In genomic region chr6:92781446-92781845, GRCm38 (mm10) we compare ENCODE assay signal across 24 mouse cellular contexts. TPM values are rescaled to one million over a fixed set of nuclear protein-coding genes. Genes with fewer than 3 reads are reported as not detected.
"Had no signal": no experiment of that assay in that cellular context is flagged by ENCODE, and none has a peak within 500 bp of the region (broad histone marks: within the 10 kb centered on the region; RNA-seq: fewer than 3 reads in every experiment).

No protein-coding gene starts in this region.

- H3K4me1 ChIP-seq: midbrain, embryonic 12.5 days had no signal

- H3K36me3 ChIP-seq: midbrain, embryonic 10.5 days; midbrain, embryonic 12.5 days; neural tube, embryonic 13.5 days; neural tube, embryonic 15.5 days had no signal

- H3K27ac ChIP-seq: lung, embryonic 15.5 days; midbrain, embryonic 10.5 days; midbrain, embryonic 12.5 days; neural tube, embryonic 13.5 days; neural tube, embryonic 15.5 days had no signal

- DNase-seq: liver, postnatal 0 days; lung, adult 2 months; lung, postnatal 10 days; lung, postnatal 4 days; midbrain, embryonic 14.5 days; retina, postnatal 1 day; right cerebral cortex, adult 18-20 months; right cerebral cortex, postnatal 25 days; right cerebral cortex, postnatal 4 days; spleen, adult 18-20 months; thymus, adult 18-20 months; thymus, postnatal 14 days; thymus, postnatal 36 days had no signal

- H3K4me2 ChIP-seq: lung, embryonic 15.5 days; midbrain, embryonic 12.5 days; neural tube, embryonic 13.5 days; neural tube, embryonic 15.5 days had no signal

- H3K9me3 ChIP-seq: lung, embryonic 15.5 days; midbrain, embryonic 10.5 days; midbrain, embryonic 12.5 days; neural tube, embryonic 13.5 days; neural tube, embryonic 15.5 days had no signal

- ATAC-seq: liver, postnatal 0 days; midbrain, embryonic 16.5 days had no signal

- H3K27me3 ChIP-seq: lung, embryonic 15.5 days had no signal

- H3K9ac ChIP-seq: liver, postnatal 0 days; lung, embryonic 15.5 days; midbrain, embryonic 12.5 days; neural tube, embryonic 13.5 days; neural tube, embryonic 15.5 days had no signal

- H3K4me3 ChIP-seq: lung, embryonic 15.5 days; midbrain, embryonic 10.5 days; midbrain, embryonic 12.5 days; myocyte; neural tube, embryonic 13.5 days; neural tube, embryonic 15.5 days had no signal

RNA-seq across cellular contexts. Expression of gene A730049H05Rik, which starts 34.8 kb away (rescaled TPM):
- total RNA-seq: megakaryocyte, adult 5-6 weeks; megakaryocyte-erythroid progenitor cell, adult 5-6 weeks had no signal
- polyA plus RNA-seq: liver, postnatal 0 days; neural tube, embryonic 11.5 days; small intestine, adult 2 months had no signal
